Mouse (Mus musculus) myocyte (in vitro differentiated cells): ENCODE measurements around the gene Tpo. TPM values are rescaled to one million over a fixed set of nuclear protein-coding genes. Genes with fewer than 3 reads are reported as not detected.

Experiments
- H3K27me3 ChIP-seq: one replicate; pipeline ENCODE4 v1.6.1; 2011; ENCODE audit not compliant: control insufficient read depth, insufficient read depth, insufficient read length
- H3K36me3 ChIP-seq: one replicate; pipeline ENCODE4 v1.6.1; 2011; ENCODE audit not compliant: control insufficient read depth, insufficient read depth
- H3K4me2 ChIP-seq: one replicate; pipeline ENCODE4 v1.6.1; 2011; ENCODE audit warnings: low read depth, control low read depth
- H3K4me3 ChIP-seq: one replicate; pipeline ENCODE4 v1.5.1; 2011; ENCODE audit warnings: mild to moderate bottlenecking, control low read depth, moderate library complexity
- H3K79me2 ChIP-seq: one replicate; pipeline ENCODE4 v1.6.1; 2011; ENCODE audit not compliant: control insufficient read depth, insufficient read depth
- H3ac ChIP-seq: one replicate; pipeline ENCODE4 v1.6.1; 2011; ENCODE audit not compliant: control insufficient read depth, insufficient read length
- CEBPB ChIP-seq: IDR thresholded peaks from 2 replicates; pipeline ENCODE4 v1.6.1; 2011; ENCODE audit warnings: mild to moderate bottlenecking, moderate library complexity; ENCODE audit not compliant: poor library complexity, insufficient read depth, severe bottlenecking
- E2F4 ChIP-seq: IDR thresholded peaks from one replicate; pipeline ENCODE4 v1.6.1; 2011; ENCODE audit warnings: mild to moderate bottlenecking, control low read depth, moderate library complexity; ENCODE audit not compliant: insufficient read depth
- MAX ChIP-seq: IDR thresholded peaks from one replicate; pipeline ENCODE4 v1.6.1; 2011; ENCODE audit warnings: low read depth, mild to moderate bottlenecking, control low read depth
- MYOD1 ChIP-seq, 3 experiments: IDR thresholded peaks; one replicate each; pipeline ENCODE4 v1.6.1; 2011; ENCODE audit warnings: control low read depth in 2 of 3, low read depth in 2 of 3, mild to moderate bottlenecking in 2 of 3, moderate library complexity in 1 of 3; ENCODE audit not compliant: insufficient read length in 2 of 3, control insufficient read depth in 1 of 3
- MYOG ChIP-seq, 3 experiments: IDR thresholded peaks; one replicate each; pipeline ENCODE4 v1.6.1; 2011; ENCODE audit warnings: control low read depth in 2 of 3, low read depth in 2 of 3, mild to moderate bottlenecking in 2 of 3; ENCODE audit not compliant: insufficient read length in 2 of 3, control insufficient read depth in 1 of 3, insufficient read depth in 1 of 3
- POLR2A ChIP-seq: IDR thresholded peaks from one replicate; pipeline ENCODE4 v1.6.1; 2011; ENCODE audit warnings: low read depth, mild to moderate bottlenecking, control low read depth, moderate library complexity; ENCODE audit not compliant: insufficient read length
- POLR2AphosphoS2 ChIP-seq: IDR thresholded peaks from one replicate; pipeline ENCODE4 v1.6.1; 2011; ENCODE audit warnings: low read depth, control low read depth; ENCODE audit not compliant: insufficient read length
- REST ChIP-seq: IDR thresholded peaks from one replicate; pipeline ENCODE4 v1.6.1; 2011; ENCODE audit warnings: mild to moderate bottlenecking, control low read depth, moderate library complexity; ENCODE audit not compliant: insufficient read depth, insufficient read length
- SRF ChIP-seq: IDR thresholded peaks from one replicate; pipeline ENCODE4 v1.6.1; 2011; ENCODE audit warnings: low read depth; ENCODE audit not compliant: control insufficient read depth, insufficient read length
- TCF12 ChIP-seq: IDR thresholded peaks from one replicate; pipeline ENCODE4 v1.6.1; 2011; ENCODE audit warnings: mild to moderate bottlenecking, control low read depth; ENCODE audit not compliant: poor library complexity, insufficient read depth, severe bottlenecking
- TCF3 ChIP-seq: IDR thresholded peaks from one replicate; pipeline ENCODE4 v1.6.1; 2011; ENCODE audit warnings: low read depth, control low read depth; ENCODE audit not compliant: insufficient read length
- USF1 ChIP-seq: IDR thresholded peaks from one replicate; pipeline ENCODE4 v1.6.1; 2011; ENCODE audit warnings: low read depth, mild to moderate bottlenecking, control low read depth, moderate library complexity
- polyA plus RNA-seq: library from polyadenylated mRNA; unstranded; fragments of >200 nt; fragmentation: generic; extraction: Trizol; gene quantifications from one replicate; pipeline ENCODE4 v1.2.1, GENCODE M21; 2012; ENCODE audit warnings: missing spikeins

Tpo gene
- polyA plus RNA-seq, 1 experiment = not detected

DNA sequence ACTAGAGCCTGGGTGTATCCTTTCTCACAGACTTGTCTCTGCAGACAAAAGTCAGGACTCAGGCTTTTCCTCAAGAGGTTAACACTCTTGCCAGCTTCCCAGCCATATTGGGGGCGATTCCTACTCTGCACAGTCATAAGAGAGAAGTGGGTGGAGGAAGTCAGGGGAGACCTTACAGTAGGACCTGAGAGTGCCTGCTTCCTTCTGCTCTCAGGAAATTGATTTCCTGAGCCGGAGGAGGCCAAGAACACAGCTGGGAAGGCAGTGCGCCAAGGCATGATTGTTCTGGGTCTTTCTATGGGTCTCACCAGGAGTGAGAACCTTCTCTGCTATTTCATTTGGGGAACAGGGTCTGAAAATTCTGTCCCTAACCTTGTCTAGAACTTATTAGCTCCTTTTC, 48.5 kb downstream of the Tpo start:
- H3K79me2 ChIP-seq = no peaks in the 10 kb centered on the region
- TF ChIP-seq MYOG (IDR thresholded peaks at IDR 0.05; ENCODE audit: control insufficient read depth in 1 of 3, insufficient read depth in 1 of 3, insufficient read length in 2 of 3, low read depth in 2 of 3) (no peak), POLR2A (no peak), TCF12 (no peak), SRF (no peak), REST (no peak), POLR2AphosphoS2 (no peak), CEBPB (no peak), MAX (no peak), E2F4 (no peak), MYOD1 (IDR thresholded peaks at IDR 0.05; ENCODE audit: control insufficient read depth in 1 of 3, insufficient read length in 2 of 3, low read depth in 2 of 3) (no peak)

GRCm38 (mm10) chr12:30077056-30077455, 55.4 kb downstream of the Tpo start:
- H3ac ChIP-seq = no peak overlapping the region
- no peak overlapping the region for H3K4me3 ChIP-seq
- H3K79me2 ChIP-seq = no peaks in the 10 kb centered on the region
- H3K27me3 ChIP-seq = no peaks in the 10 kb centered on the region
- no peak overlapping the region for H3K4me2 ChIP-seq
- no peaks in the 10 kb centered on the region for H3K36me3 ChIP-seq
- TF ChIP-seq TCF12 = no peak
- no peak for TF ChIP-seq MYOD1 (IDR thresholded peaks at IDR 0.05; ENCODE audit: control insufficient read depth in 1 of 3, insufficient read length in 2 of 3, low read depth in 2 of 3)

More for the DNA sequence above, 48.5 kb downstream of the Tpo start:
- Histone ChIP-seq H3K27me3 (no peaks in the 10 kb centered on the region), H3K36me3 (no peaks in the 10 kb centered on the region), H3ac (no peak overlapping the region), H3K4me3 (no peak overlapping the region), H3K4me2 (no peak overlapping the region)

DNA sequence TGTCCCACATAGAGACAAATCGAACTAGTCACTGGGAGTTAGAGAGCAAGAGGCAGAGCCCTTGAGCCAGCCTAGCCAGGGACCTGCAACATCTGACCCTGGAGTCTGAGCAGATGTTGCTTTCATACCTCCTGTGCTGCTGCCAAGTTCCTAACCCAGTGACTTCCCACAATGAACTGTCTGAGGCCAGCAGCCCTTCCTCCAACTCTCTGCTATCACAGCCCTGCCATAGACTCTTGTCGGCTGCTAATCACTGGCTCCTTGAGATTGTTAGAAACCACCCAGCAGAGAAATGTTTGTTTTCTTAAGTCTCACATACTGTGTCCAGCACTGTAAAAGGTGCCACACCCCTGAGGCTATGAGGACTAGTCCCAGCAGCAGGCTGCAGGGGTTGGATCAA, 56.1 kb downstream of the Tpo start:
- Histone ChIP-seq H3K4me3 (no peak overlapping the region), H3ac (no peak overlapping the region), H3K27me3 (no peaks in the 10 kb centered on the region), H3K36me3 (no peaks in the 10 kb centered on the region), H3K79me2 (no peaks in the 10 kb centered on the region), H3K4me2 (no peak overlapping the region)
- TF ChIP-seq USF1 = no peak
- no peak for TF ChIP-seq E2F4
- TF ChIP-seq REST = no peak
- TF ChIP-seq MYOD1 (IDR thresholded peaks at IDR 0.05; ENCODE audit: control insufficient read depth in 1 of 3, insufficient read length in 2 of 3, low read depth in 2 of 3) = no peak
- TF ChIP-seq POLR2AphosphoS2 = no peak
- no peak for TF ChIP-seq MAX
- no peak for TF ChIP-seq TCF12
- TF ChIP-seq POLR2A = no peak
- no peak for TF ChIP-seq CEBPB
- TF ChIP-seq MYOG (IDR thresholded peaks at IDR 0.05; ENCODE audit: control insufficient read depth in 1 of 3, insufficient read depth in 1 of 3, insufficient read length in 2 of 3, low read depth in 2 of 3) = no peak
- TF ChIP-seq SRF = no peak
- TF ChIP-seq TCF3 = no peak

- H3K36me3 ChIP-seq = no peaks in the 10 kb centered on the region
- no peaks in the 10 kb centered on the region for H3K27me3 ChIP-seq
- H3K4me2 ChIP-seq = no peak overlapping the region
- no peaks in the 10 kb centered on the region for H3K79me2 ChIP-seq
- no peak overlapping the region for H3K4me3 ChIP-seq
- TF ChIP-seq REST (no peak), MAX (no peak), TCF12 (no peak), MYOG (IDR thresholded peaks at IDR 0.05; ENCODE audit: control insufficient read depth in 1 of 3, insufficient read depth in 1 of 3, insufficient read length in 2 of 3, low read depth in 2 of 3) (no peak), E2F4 (no peak), USF1 (no peak), POLR2A (no peak), MYOD1 (IDR thresholded peaks at IDR 0.05; ENCODE audit: control insufficient read depth in 1 of 3, insufficient read length in 2 of 3, low read depth in 2 of 3) (no peak), SRF (no peak), CEBPB (no peak), POLR2AphosphoS2 (no peak), TCF3 (no peak)
- H3ac ChIP-seq = no peak overlapping the region
Measured at GRCm38 (mm10) chr12:30069321-30069720, 63.1 kb downstream of the Tpo start.

GRCm38 (mm10) chr12:30067806-30068205, 64.6 kb downstream of the Tpo start:
- Histone ChIP-seq H3K27me3 (no peaks in the 10 kb centered on the region), H3ac (no peak overlapping the region), H3K36me3 (no peaks in the 10 kb centered on the region), H3K79me2 (no peaks in the 10 kb centered on the region), H3K4me3 (no peak overlapping the region), H3K4me2 (no peak overlapping the region)
- TF ChIP-seq POLR2AphosphoS2 (no peak), E2F4 (no peak), REST (no peak), POLR2A (no peak), SRF (no peak), MYOG (IDR thresholded peaks at IDR 0.05; ENCODE audit: control insufficient read depth in 1 of 3, insufficient read depth in 1 of 3, insufficient read length in 2 of 3, low read depth in 2 of 3) (no peak), MYOD1 (IDR thresholded peaks at IDR 0.05; ENCODE audit: control insufficient read depth in 1 of 3, insufficient read length in 2 of 3, low read depth in 2 of 3) (no peak), TCF12 (no peak), MAX (no peak)
